In the genomic region with DNA sequence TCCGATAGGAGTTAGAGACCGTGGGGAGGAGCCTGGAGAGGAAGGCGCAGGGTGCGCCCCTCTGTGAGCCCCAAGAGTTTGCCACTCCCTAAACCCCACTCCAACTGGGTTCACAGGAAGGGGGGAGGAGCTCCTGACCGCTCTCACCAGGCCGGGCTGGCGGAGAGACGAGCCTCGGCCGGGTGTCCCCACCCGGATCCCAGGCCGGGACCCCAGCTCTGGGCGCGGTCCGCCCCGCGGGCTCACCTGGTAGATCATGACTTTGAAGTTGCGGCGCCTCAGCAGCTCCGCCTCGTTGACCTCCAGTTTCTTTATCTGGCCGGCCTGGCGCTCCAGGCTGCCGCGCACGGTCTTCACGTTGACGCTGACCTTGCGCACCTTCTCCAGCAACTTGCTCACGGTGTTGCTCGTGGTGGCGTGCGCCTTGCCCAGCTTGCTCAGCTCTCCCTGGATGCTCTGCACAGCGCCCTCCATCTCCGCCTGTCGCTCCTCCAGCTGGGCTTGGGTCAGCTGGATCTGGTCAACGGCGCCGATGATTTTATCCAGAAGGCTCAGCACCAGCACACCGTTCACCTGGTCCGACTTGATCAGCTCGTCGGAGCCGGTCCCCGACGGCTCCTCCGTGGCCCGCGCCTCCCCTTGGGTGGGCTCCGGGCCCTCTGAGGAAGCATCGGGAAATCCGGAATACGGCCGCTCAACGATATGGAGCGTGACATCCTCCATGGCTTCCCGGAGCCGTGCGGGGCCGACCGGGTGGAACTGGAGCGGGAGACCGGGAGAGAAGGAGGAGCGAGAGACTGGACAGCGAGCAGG, we compare ENCODE assay signal across 8 mouse cellular contexts. TPM values are rescaled to one million over a fixed set of nuclear protein-coding genes. Genes with fewer than 3 reads are reported as not detected.
DNase-seq lines count a peak whose midpoint lies in the region; ATAC-seq and TF ChIP-seq lines count a peak whose summit lies in the region.

No protein-coding gene starts in this region.

- peak overlapping the region; percentile 97 for H3K9ac ChIP-seq in heart, postnatal 0 days (replicated peaks; ENCODE audit: low read depth, low read length)
- peak overlapping the region; percentile 94 for H3K9ac ChIP-seq in stomach, postnatal 0 days (ENCODE audit: low read length)

- TF ChIP-seq EP300 in heart, postnatal 0 days (IDR thresholded peaks at IDR 0.05; ENCODE audit: low read depth), result no peak
- TF ChIP-seq EP300 in stomach, postnatal 0 days (optimal IDR thresholded peaks at IDR 0.05), result peak; percentile 17

- H3K27me3 ChIP-seq in erythroblast, embryonic 14.5 days (ENCODE audit: control insufficient read depth), result peaks cover 71% of the 10 kb centered on the region
- H3K27me3 ChIP-seq in heart, postnatal 0 days (ENCODE audit: control insufficient read depth, insufficient read depth, low read length), result no peaks in the 10 kb centered on the region
- H3K27me3 ChIP-seq in stomach, postnatal 0 days (ENCODE audit: control insufficient read depth, insufficient read depth, low read length), result no peaks in the 10 kb centered on the region

- peak; percentile 12 for DNase-seq in thymus, postnatal 25 days
- no peak for DNase-seq in thymus, postnatal 36 days
- peak; percentile 87 for DNase-seq in heart, postnatal 0 days (ENCODE audit: low spot score)
- peak; percentile 35 to 71 for DNase-seq in kidney, postnatal 25 days
- peak; percentile 79 for DNase-seq in stomach, postnatal 0 days (ENCODE audit: low spot score)
- no peak for DNase-seq in right cerebral cortex, adult 18-20 months

- peak; percentile 42 for ATAC-seq in heart, postnatal 0 days (ENCODE audit: insufficient read depth, low read depth)
- peak; percentile 51 for ATAC-seq in megakaryocyte, adult 5-6 weeks (ENCODE audit: poor library complexity, severe bottlenecking)
- ATAC-seq in stomach, postnatal 0 days (ENCODE audit: low FRiP score, low TSS enrichment), result peak; percentile 77

- peak overlapping the region; percentile 61 for H3K4me3 ChIP-seq in erythroblast, embryonic 14.5 days (replicated peaks)
- H3K4me3 ChIP-seq in heart, postnatal 0 days (ENCODE audit: low read depth, low read length), result peak overlapping the region; percentile 73
- peak overlapping the region; percentile 83 for H3K4me3 ChIP-seq in stomach, postnatal 0 days (ENCODE audit: low read depth, low read length)

- peak overlapping the region; percentile 98 for H3K27ac ChIP-seq in heart, postnatal 0 days (ENCODE audit: low read depth)
- peak overlapping the region; percentile 95 for H3K27ac ChIP-seq in stomach, postnatal 0 days (replicated peaks)

- peak overlapping the region; percentile 72 for H3K4me2 ChIP-seq in heart, postnatal 0 days (ENCODE audit: low read depth, low read length)
- H3K4me2 ChIP-seq in stomach, postnatal 0 days (replicated peaks; ENCODE audit: low read depth), result peak overlapping the region; percentile 72

- H3K4me1 ChIP-seq in erythroblast, embryonic 14.5 days (ENCODE audit: control insufficient read depth), result peaks cover 36% of the 10 kb centered on the region
- peaks cover 34% of the 10 kb centered on the region for H3K4me1 ChIP-seq in heart, postnatal 0 days (ENCODE audit: control insufficient read depth, insufficient read depth)
- peaks cover 5% of the 10 kb centered on the region for H3K4me1 ChIP-seq in stomach, postnatal 0 days (replicated peaks; ENCODE audit: control insufficient read depth, insufficient read depth)

- under 1% methylated on average over 65 of the region's 65 CpGs for WGBS in heart, postnatal 0 days
- under 1% methylated on average over 54 of the region's 65 CpGs for WGBS in stomach, postnatal 0 days

- no peaks in the 10 kb centered on the region for H3K36me3 ChIP-seq in erythroblast, embryonic 14.5 days (ENCODE audit: control insufficient read depth)
- H3K36me3 ChIP-seq in heart, postnatal 0 days (replicated peaks; ENCODE audit: control insufficient read depth, insufficient read depth, low read length), result peaks cover 8% of the 10 kb centered on the region
- 0 out of 2 replicates have a peak, but pooled peaks cover 3% of the 10 kb centered on the region for H3K36me3 ChIP-seq in stomach, postnatal 0 days (ENCODE audit: control insufficient read depth, insufficient read depth, low read length)

- TF ChIP-seq CTCF in heart, postnatal 0 days (IDR thresholded peaks at IDR 0.05; ENCODE audit: low read depth), result no peak
- peak; percentile 38; the same call in 1 of the 2 replicates for TF ChIP-seq CTCF in stomach, postnatal 0 days (IDR thresholded peaks at IDR 0.05; ENCODE audit: low read depth)

- H3K9me3 ChIP-seq in erythroblast, embryonic 14.5 days (ENCODE audit: control insufficient read depth, low read length), result peaks cover 2% of the 10 kb centered on the region; the same call in 1 of the 2 replicates
- H3K9me3 ChIP-seq in heart, postnatal 0 days (replicated peaks; ENCODE audit: control insufficient read depth, low read length), result no peaks in the 10 kb centered on the region
- H3K9me3 ChIP-seq in stomach, postnatal 0 days (ENCODE audit: control insufficient read depth, low read length), result no peaks in the 10 kb centered on the region

RNA-seq across cellular contexts. Expression of a gene that starts 0.7 kb away (rescaled TPM):
- polyA plus RNA-seq in erythroblast, embryonic 14.5 days (2012), result 0.08 and 0.23 TPM in 2 replicates
- 274 and 305 TPM in 2 replicates for total RNA-seq in heart, postnatal 0 days (2014; rRNA removed; ENCODE audit: low replicate concordance)
- polyA plus RNA-seq in heart, postnatal 0 days (2015; fragmentation: Nextera tagmentation; extraction: Ambion mirVana), result 401 and 442 TPM in 2 replicates
- not detected in 2 replicates for total RNA-seq in megakaryocyte, adult 5-6 weeks (2015)
- 0.15 TPM in 1 of 2 replicates, not detected in the other for total RNA-seq in megakaryocyte, adult 5-6 weeks (2017)
- polyA plus RNA-seq in stomach, postnatal 0 days (2015; fragmentation: Nextera tagmentation; extraction: Ambion mirVana), result 313 and 331 TPM in 2 replicates

RNA-seq across cellular contexts. Expression of a gene that starts 30.6 kb away (rescaled TPM):
- polyA plus RNA-seq in erythroblast, embryonic 14.5 days (2012), result 0.96 and 1.2 TPM in 2 replicates
- 105 and 128 TPM in 2 replicates for total RNA-seq in heart, postnatal 0 days (2014; rRNA removed; ENCODE audit: low replicate concordance)
- polyA plus RNA-seq in heart, postnatal 0 days (2015; fragmentation: Nextera tagmentation; extraction: Ambion mirVana), result 53.5 and 65.7 TPM in 2 replicates
- total RNA-seq in megakaryocyte, adult 5-6 weeks (2015), result 61.5 and 79.5 TPM in 2 replicates
- total RNA-seq in megakaryocyte, adult 5-6 weeks (2017), result 103 and 184 TPM in 2 replicates
- polyA plus RNA-seq in stomach, postnatal 0 days (2015; fragmentation: Nextera tagmentation; extraction: Ambion mirVana), result 47.7 and 55.1 TPM in 2 replicates

RNA-seq across cellular contexts. Expression of a gene that starts 39.3 kb away (rescaled TPM):
- 14.0 and 15.4 TPM in 2 replicates for polyA plus RNA-seq in erythroblast, embryonic 14.5 days (2012)
- total RNA-seq in heart, postnatal 0 days (2014; rRNA removed; ENCODE audit: low replicate concordance), result 57.0 and 57.1 TPM in 2 replicates
- 49.2 and 50.3 TPM in 2 replicates for polyA plus RNA-seq in heart, postnatal 0 days (2015; fragmentation: Nextera tagmentation; extraction: Ambion mirVana)
- total RNA-seq in megakaryocyte, adult 5-6 weeks (2015), result 40.2 and 42.9 TPM in 2 replicates
- total RNA-seq in megakaryocyte, adult 5-6 weeks (2017), result 35.2 and 46.1 TPM in 2 replicates
- 44.8 and 45.5 TPM in 2 replicates for polyA plus RNA-seq in stomach, postnatal 0 days (2015; fragmentation: Nextera tagmentation; extraction: Ambion mirVana)

Comparison
In these comparisons a context has a peak if more than half of its experiments do, and no peak if none do; other contexts are left out.
1. DNase-seq: peak in thymus, postnatal 25 days (single experiment), heart, postnatal 0 days (single experiment), kidney, postnatal 25 days (2 of 2) and stomach, postnatal 0 days (single experiment); none in thymus, postnatal 36 days (0 of 2) and right cerebral cortex, adult 18-20 months (single experiment).
2. RNA of a gene that starts 0.7 kb away (polyA plus RNA-seq): 401 to 442 TPM in heart, postnatal 0 days and 313 to 331 TPM in stomach, postnatal 0 days; 0.08 to 0.23 TPM in erythroblast, embryonic 14.5 days; every median in the first group is over 100 times any median in the second.
3. RNA of a gene that starts 30.6 kb away (polyA plus RNA-seq): 53.5 to 65.7 TPM in heart, postnatal 0 days and 47.7 to 55.1 TPM in stomach, postnatal 0 days; 0.96 to 1.2 TPM in erythroblast, embryonic 14.5 days; every median in the first group is over 10 times any median in the second.
4. Peak in every context shown above with its lines, with median percentiles within 50 percentile points of each other: H3K4me3 ChIP-seq and ATAC-seq.